Mouse (Mus musculus) heart, postnatal 4 days (tissue): ENCODE measurements around the gene Klf3. TPM values are rescaled to one million over a fixed set of nuclear protein-coding genes. Genes with fewer than 3 reads are reported as not detected.
"Not testable (repeated sequence)": the region's sequence is repeated elsewhere in the genome, so short reads cannot be mapped to it uniquely, and the experiment has no call there.

Experiments
- DNase-seq: peaks from one replicate; pipeline ENCODE4 v3.0.0; 2021
- total RNA-seq, 2 experiments: library from RNA; stranded (reverse); gene quantifications; 2 replicates each; pipeline ENCODE4 v1.2.3; 2021

Gene Klf3
- total RNA-seq, 2 experiments from 2014 or later = 73.2 to 76.3 TPM

GRCm38 (mm10) chr5:64879241-64879640, 76.1 kb downstream of the Klf3 start:
- DNase-seq = no peak

GRCm38 (mm10) chr5:64881559-64881958, 78.4 kb downstream of the Klf3 start:
- not testable (repeated sequence) for DNase-seq

- not testable (repeated sequence) for DNase-seq
Measured at GRCm38 (mm10) chr5:64881976-64882375, 78.8 kb downstream of the Klf3 start.

Other genes with a start within 250 kb of the Klf3 start
- under 1 TPM; 0.32 to 0.36 TPM for gene Tlr1, start 130.2 kb downstream of the Klf3 start, total RNA-seq
- gene Tlr6, start 156.7 kb downstream of the Klf3 start, total RNA-seq = 1 to 10 TPM in 1 of 2 experiments, under 1 TPM in 1; 0.72 to 1.4 TPM
- 10 to 100 TPM; 35.8 to 37.0 TPM for gene Fam114a1, start 166.7 kb downstream of the Klf3 start, total RNA-seq